Mouse (Mus musculus): ENCODE measurements around the gene Tgfbr3. TPM values are rescaled to one million over a fixed set of nuclear protein-coding genes. Genes with fewer than 3 reads are reported as not detected.

Tgfbr3 gene
- polyA plus RNA-seq, 1 experiment = 20.7 TPM

- Histone ChIP-seq H3K4me1 (replicated peaks; ENCODE audit: control insufficient read depth, insufficient read depth, low read length) (no peaks in the 10 kb centered on the region; the same call in 1 of the 2 replicates), H3K36me3 (ENCODE audit: control insufficient read depth, insufficient read depth, low read length) (peaks cover 6% of the 10 kb centered on the region; the same call in 1 of the 2 replicates), H3K27ac (ENCODE audit: control insufficient read depth, insufficient read depth, low read length) (no peak overlapping the region), H3K4me3 (ENCODE audit: control insufficient read depth, insufficient read depth, low read length) (no peak overlapping the region), H3K27me3 (ENCODE audit: control insufficient read depth, insufficient read depth, low read length) (no peaks in the 10 kb centered on the region)
- 98% methylated on average over 15 of the region's 15 CpGs for WGBS
- TF ChIP-seq CTCF (IDR thresholded peaks at IDR 0.05; ENCODE audit: borderline replicate concordance, control insufficient read depth, extremely low read depth, insufficient read depth, low read length, poor library complexity) = no peak
- no peak for TF ChIP-seq POLR2A (IDR thresholded peaks at IDR 0.05; ENCODE audit: control insufficient read depth, extremely low read depth, insufficient read depth, low read length, poor library complexity)
- DNase-seq = no peak
These were observed 180.0 kb downstream of the Tgfbr3 start for GRCm38 (mm10) chr5:107109416-107109815.

GRCm38 (mm10) chr5:107106793-107107192, 182.6 kb downstream of the Tgfbr3 start:
- WGBS = 94% methylated on average over 12 of the region's 12 CpGs

GRCm38 (mm10) chr5:107106139-107106538, 183.3 kb downstream of the Tgfbr3 start:
- no peak for TF ChIP-seq CTCF (IDR thresholded peaks at IDR 0.05; ENCODE audit: borderline replicate concordance, control insufficient read depth, extremely low read depth, insufficient read depth, low read length, poor library complexity)
- TF ChIP-seq POLR2A (IDR thresholded peaks at IDR 0.05; ENCODE audit: control insufficient read depth, extremely low read depth, insufficient read depth, low read length, poor library complexity) = no peak
- Histone ChIP-seq H3K36me3 (ENCODE audit: control insufficient read depth, insufficient read depth, low read length) (peaks cover 6% of the 10 kb centered on the region; the same call in 1 of the 2 replicates), H3K4me3 (ENCODE audit: control insufficient read depth, insufficient read depth, low read length) (no peak overlapping the region), H3K27me3 (ENCODE audit: control insufficient read depth, insufficient read depth, low read length) (no peaks in the 10 kb centered on the region), H3K27ac (ENCODE audit: control insufficient read depth, insufficient read depth, low read length) (no peak overlapping the region), H3K4me1 (replicated peaks; ENCODE audit: control insufficient read depth, insufficient read depth, low read length) (peaks cover 2% of the 10 kb centered on the region)
- DNase-seq = no peak
- 61% methylated on average over 2 of the region's 2 CpGs for WGBS

More at GRCm38 (mm10) chr5:107106793-107107192, 182.6 kb downstream of the Tgfbr3 start:
- TF ChIP-seq POLR2A (IDR thresholded peaks at IDR 0.05; ENCODE audit: control insufficient read depth, extremely low read depth, insufficient read depth, low read length, poor library complexity) = no peak
- no peak for TF ChIP-seq CTCF (IDR thresholded peaks at IDR 0.05; ENCODE audit: borderline replicate concordance, control insufficient read depth, extremely low read depth, insufficient read depth, low read length, poor library complexity)
- H3K36me3 ChIP-seq (ENCODE audit: control insufficient read depth, insufficient read depth, low read length) = peaks cover 6% of the 10 kb centered on the region; the same call in 1 of the 2 replicates
- H3K27ac ChIP-seq (ENCODE audit: control insufficient read depth, insufficient read depth, low read length) = no peak overlapping the region
- DNase-seq = no peak
- no peaks in the 10 kb centered on the region for H3K27me3 ChIP-seq (ENCODE audit: control insufficient read depth, insufficient read depth, low read length)
- H3K4me3 ChIP-seq (ENCODE audit: control insufficient read depth, insufficient read depth, low read length) = no peak overlapping the region
- H3K4me1 ChIP-seq (replicated peaks; ENCODE audit: control insufficient read depth, insufficient read depth, low read length) = no peaks in the 10 kb centered on the region; the same call in 1 of the 2 replicates

- TF ChIP-seq CTCF (IDR thresholded peaks at IDR 0.05; ENCODE audit: borderline replicate concordance, control insufficient read depth, extremely low read depth, insufficient read depth, low read length, poor library complexity) (no peak), POLR2A (IDR thresholded peaks at IDR 0.05; ENCODE audit: control insufficient read depth, extremely low read depth, insufficient read depth, low read length, poor library complexity) (no peak)
- Histone ChIP-seq H3K27ac (ENCODE audit: control insufficient read depth, insufficient read depth, low read length) (no peak overlapping the region), H3K4me3 (ENCODE audit: control insufficient read depth, insufficient read depth, low read length) (no peak overlapping the region), H3K36me3 (ENCODE audit: control insufficient read depth, insufficient read depth, low read length) (peaks cover under 1% of the 10 kb centered on the region; the same call in 1 of the 2 replicates), H3K4me1 (replicated peaks; ENCODE audit: control insufficient read depth, insufficient read depth, low read length) (peaks cover 5% of the 10 kb centered on the region), H3K27me3 (ENCODE audit: control insufficient read depth, insufficient read depth, low read length) (no peaks in the 10 kb centered on the region)
- WGBS = 94% methylated on average over 2 of the region's 2 CpGs
- no peak for DNase-seq
These were observed 185.8 kb downstream of the Tgfbr3 start for GRCm38 (mm10) chr5:107103591-107103990.

GRCm38 (mm10) chr5:107102916-107103315, 186.5 kb downstream of the Tgfbr3 start:
- TF ChIP-seq CTCF (IDR thresholded peaks at IDR 0.05; ENCODE audit: borderline replicate concordance, control insufficient read depth, extremely low read depth, insufficient read depth, low read length, poor library complexity) (no peak), POLR2A (IDR thresholded peaks at IDR 0.05; ENCODE audit: control insufficient read depth, extremely low read depth, insufficient read depth, low read length, poor library complexity) (no peak)
- no peak for DNase-seq
- H3K27ac ChIP-seq (ENCODE audit: control insufficient read depth, insufficient read depth, low read length) = no peak overlapping the region
- WGBS = 92% methylated on average over 4 of the region's 4 CpGs
- H3K27me3 ChIP-seq (ENCODE audit: control insufficient read depth, insufficient read depth, low read length) = no peaks in the 10 kb centered on the region
- no peaks in the 10 kb centered on the region for H3K36me3 ChIP-seq (ENCODE audit: control insufficient read depth, insufficient read depth, low read length)
- peaks cover 5% of the 10 kb centered on the region for H3K4me1 ChIP-seq (replicated peaks; ENCODE audit: control insufficient read depth, insufficient read depth, low read length)
- H3K4me3 ChIP-seq (ENCODE audit: control insufficient read depth, insufficient read depth, low read length) = no peak overlapping the region

GRCm38 (mm10) chr5:107101684-107102083, 187.7 kb downstream of the Tgfbr3 start:
- TF ChIP-seq CTCF (IDR thresholded peaks at IDR 0.05; ENCODE audit: borderline replicate concordance, control insufficient read depth, extremely low read depth, insufficient read depth, low read length, poor library complexity) (no peak), POLR2A (IDR thresholded peaks at IDR 0.05; ENCODE audit: control insufficient read depth, extremely low read depth, insufficient read depth, low read length, poor library complexity) (no peak)
- no peaks in the 10 kb centered on the region for H3K27me3 ChIP-seq (ENCODE audit: control insufficient read depth, insufficient read depth, low read length)
- no peak overlapping the region for H3K27ac ChIP-seq (ENCODE audit: control insufficient read depth, insufficient read depth, low read length)
- H3K4me1 ChIP-seq (replicated peaks; ENCODE audit: control insufficient read depth, insufficient read depth, low read length) = peaks cover 5% of the 10 kb centered on the region
- WGBS = 83% methylated on average over 4 of the region's 4 CpGs
- H3K36me3 ChIP-seq (ENCODE audit: control insufficient read depth, insufficient read depth, low read length) = no peaks in the 10 kb centered on the region
- no peak for DNase-seq
- no peak overlapping the region for H3K4me3 ChIP-seq (ENCODE audit: control insufficient read depth, insufficient read depth, low read length)

GRCm38 (mm10) chr5:107101135-107101534, 188.3 kb downstream of the Tgfbr3 start:
- Histone ChIP-seq H3K4me1 (replicated peaks; ENCODE audit: control insufficient read depth, insufficient read depth, low read length) (peaks cover 5% of the 10 kb centered on the region), H3K4me3 (ENCODE audit: control insufficient read depth, insufficient read depth, low read length) (no peak overlapping the region), H3K27me3 (ENCODE audit: control insufficient read depth, insufficient read depth, low read length) (no peaks in the 10 kb centered on the region), H3K36me3 (ENCODE audit: control insufficient read depth, insufficient read depth, low read length) (no peaks in the 10 kb centered on the region), H3K27ac (ENCODE audit: control insufficient read depth, insufficient read depth, low read length) (no peak overlapping the region)
- DNase-seq = peak; percentile 37
- 25% methylated on average over 7 of the region's 7 CpGs for WGBS
- TF ChIP-seq POLR2A (IDR thresholded peaks at IDR 0.05; ENCODE audit: control insufficient read depth, extremely low read depth, insufficient read depth, low read length, poor library complexity) (no peak), CTCF (IDR thresholded peaks at IDR 0.05; ENCODE audit: borderline replicate concordance, control insufficient read depth, extremely low read depth, insufficient read depth, low read length, poor library complexity) (no peak)
